Mouse (Mus musculus) gonadal fat pad, adult 2 months (tissue): ENCODE data around the gene March9. TPM values are rescaled to one million over a fixed set of nuclear protein-coding genes. Genes with fewer than 3 reads are reported as not detected.

Experiments
- DNase-seq: peaks from one replicate; pipeline ENCODE4 v3.0.0-alpha.2; 2012; ENCODE audit warnings: low read depth
- polyA plus RNA-seq: library from polyadenylated mRNA; depleted of rRNA; stranded (reverse); fragments of >200 nt; gene quantifications from 2 replicates; pipeline ENCODE4 v1.2.3, GENCODE M21; 2012; rRNA removed

March9 gene
- 6.1 and 8.9 TPM in 2 replicates for polyA plus RNA-seq

DNA sequence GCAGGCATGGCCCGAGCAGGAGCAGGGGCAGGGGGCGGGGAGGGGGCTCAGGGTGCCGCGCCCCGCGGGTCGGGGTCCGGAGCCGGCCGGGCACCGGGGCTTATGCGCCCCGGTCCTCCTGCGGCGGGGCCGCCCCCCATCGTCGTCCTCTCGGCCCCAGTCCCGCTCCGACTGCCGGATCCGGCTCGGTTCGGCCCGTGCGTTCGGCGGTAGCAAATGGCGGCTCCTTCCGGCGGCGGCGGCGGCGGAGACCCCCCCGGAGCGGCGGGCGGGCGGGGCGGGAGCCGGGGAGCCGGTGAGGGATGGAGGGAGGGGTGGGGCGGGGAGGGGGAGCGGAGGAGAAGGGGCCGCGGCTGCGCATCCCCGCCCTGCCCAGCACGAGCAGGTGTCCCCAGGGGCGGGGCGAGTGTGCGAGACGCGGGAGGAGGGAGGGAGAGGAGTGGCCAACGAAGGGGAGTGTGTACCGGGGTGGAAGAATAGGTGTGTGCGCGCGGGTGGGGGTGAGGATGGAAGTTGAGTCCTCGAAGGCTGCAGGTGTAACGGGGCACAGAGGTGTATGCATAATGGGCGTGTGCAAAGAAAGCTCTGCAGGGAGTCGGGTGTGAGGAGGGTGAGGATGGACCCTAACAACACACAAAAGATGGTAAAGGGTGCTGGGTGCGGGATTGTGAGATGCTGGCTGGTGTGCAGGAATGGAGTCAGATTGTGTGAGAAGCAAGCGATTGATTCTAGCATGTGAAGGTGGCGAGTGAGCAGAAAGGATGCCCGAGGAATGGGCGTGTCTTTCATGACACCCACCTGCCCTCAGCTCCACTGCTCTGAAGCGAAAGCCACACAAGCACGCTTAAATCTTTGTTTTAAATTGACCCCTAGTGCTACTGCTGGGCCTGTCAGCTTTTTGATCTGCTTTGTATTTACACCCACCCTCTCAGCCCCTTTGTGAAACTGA is at the start of gene March9:
Gene March9 (minus strand): TSS at position 217 of the 949 bp plus-strand sequence.
- DNase-seq: no peak

GRCm38 (mm10) chr10:127108262-127108583 is 48.2 kb upstream of the March9 start:
- no peak for DNase-seq

- DNase-seq: no peak
These were observed 47.7 kb upstream of the March9 start for GRCm38 (mm10) chr10:127107563-127108261.

DNA sequence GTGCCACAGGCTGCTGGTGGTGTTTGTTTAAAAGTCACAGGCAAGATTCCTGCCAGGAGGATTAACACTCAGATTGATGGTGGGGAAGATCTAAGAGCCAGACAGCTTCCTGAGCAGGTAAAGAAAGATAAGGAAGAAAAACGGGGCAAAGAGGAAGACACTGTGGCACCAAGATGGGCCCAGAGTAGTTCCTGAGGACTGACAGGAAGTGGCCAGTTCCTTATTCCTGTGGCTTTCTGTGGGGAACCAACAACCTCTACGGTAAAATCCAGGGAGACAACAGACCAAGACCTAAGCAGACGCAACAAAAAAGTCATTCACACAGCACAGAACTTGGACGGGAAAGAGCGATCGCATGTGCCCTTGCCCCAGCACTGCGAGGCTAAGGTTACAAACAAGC is 43.6 kb upstream of the March9 start:
- DNase-seq: no peak

DNA sequence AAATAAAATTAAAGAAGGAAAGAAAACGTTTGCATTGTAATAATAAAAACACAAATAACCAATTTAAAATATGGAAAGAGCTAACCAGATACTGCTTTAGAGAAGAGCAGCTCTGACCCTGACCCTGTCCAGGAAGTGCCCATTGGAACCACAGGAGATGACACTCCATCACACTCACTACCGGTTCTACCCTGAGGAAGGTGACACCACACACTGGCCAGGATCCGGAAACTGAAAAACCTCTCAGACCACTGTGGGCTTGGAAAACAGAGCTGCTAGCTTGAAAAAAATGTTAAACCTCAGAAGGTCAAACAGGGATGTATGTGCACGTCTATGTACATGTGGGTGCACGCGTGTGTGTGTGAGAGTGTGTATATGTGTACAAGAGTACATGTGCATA is 41.2 kb upstream of the March9 start:
- no peak for DNase-seq

GRCm38 (mm10) chr10:127100414-127100813 is 40.4 kb upstream of the March9 start:
- DNase-seq: no peak

DNA sequence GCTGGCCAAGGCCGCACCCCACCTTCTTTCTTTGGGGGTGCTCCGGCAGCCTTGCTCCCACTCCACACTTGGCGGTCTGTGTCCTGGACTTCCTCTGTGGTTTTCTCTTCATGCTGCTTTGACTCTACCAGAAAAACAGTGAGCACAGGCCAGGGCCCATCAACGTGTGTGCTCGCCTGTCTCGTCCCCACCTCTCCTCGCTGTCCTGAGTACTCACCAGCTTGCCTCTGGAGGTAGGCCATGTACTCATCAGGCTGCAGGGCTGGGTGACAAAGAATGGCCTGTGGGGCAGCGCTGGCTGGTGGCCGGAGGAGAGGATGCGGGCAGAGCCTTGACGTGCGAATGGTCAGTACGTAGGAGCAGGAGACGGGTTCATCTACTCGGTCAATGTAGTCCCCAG is 39.9 kb upstream of the March9 start:
- no peak for DNase-seq

GRCm38 (mm10) chr10:127099191-127099590 is 39.2 kb upstream of the March9 start:
- no peak for DNase-seq

DNA sequence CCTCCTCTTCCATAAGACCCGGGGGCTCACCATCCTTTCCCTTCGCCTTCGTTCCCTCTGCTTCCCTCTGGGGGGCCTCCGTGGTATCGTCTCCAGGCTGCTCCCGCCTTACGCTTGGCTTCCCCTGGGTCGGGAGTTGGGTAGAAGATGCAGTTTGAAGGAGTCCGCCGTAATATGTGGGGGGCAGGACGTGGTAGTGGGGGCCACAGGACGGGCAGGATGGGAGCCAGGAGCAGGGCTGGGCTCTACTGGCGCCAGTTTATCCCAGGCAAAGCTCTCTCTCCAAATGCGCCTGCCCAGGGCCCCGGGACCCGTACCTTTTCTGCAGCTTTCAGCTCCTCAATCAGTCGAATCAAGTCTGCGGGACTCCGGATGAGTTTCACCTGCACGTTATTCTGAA is 38.5 kb upstream of the March9 start:
- no peak for DNase-seq

- no peak for DNase-seq
These were observed 34.4 kb upstream of the March9 start for GRCm38 (mm10) chr10:127094382-127094802.

GRCm38 (mm10) chr10:127092742-127093141 is 32.8 kb upstream of the March9 start:
- no peak for DNase-seq

DNA sequence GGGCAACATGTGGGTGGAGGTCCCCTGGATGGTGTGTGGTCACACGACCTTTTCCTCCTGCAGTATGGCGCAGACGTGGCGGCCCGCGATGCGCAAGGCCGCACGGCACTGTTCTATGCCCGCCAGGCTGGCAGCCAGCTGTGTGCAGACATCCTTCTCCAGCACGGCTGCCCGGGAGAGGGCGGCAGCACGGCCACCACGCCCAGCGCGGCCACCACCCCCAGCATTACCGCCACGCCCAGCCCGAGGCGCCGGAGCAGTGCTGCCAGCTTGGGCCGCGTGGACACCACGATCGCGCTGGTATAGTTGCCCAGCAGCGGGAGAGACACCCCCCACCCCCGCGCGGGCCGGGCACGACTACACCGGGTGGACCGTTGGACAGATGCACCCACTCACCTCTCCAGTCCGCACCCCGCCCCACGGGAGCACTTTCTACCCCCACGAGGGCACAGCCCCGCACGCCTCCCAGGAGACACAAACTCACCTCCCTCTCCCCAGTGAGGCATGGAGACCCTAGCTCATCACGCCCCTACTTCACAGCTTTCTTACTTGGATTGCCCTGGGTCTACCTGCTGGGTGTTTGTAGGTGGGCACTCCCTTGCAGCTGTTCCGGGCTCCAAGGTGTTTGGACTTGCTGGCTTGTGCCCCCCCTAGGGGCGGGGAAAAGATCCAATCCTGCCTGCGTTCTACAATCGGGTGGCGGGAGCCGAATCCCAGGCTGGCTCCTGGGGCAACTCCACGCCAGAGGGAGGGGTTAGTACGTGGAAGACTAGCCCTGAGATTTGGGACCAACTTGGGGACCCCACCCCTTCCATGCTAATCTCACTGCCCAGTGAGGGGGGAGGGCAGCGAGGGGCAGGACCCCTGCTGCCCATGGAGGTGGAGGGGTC is 31.8 kb upstream of the March9 start:
- no peak for DNase-seq

GRCm38 (mm10) chr10:127090560-127091411 is 30.8 kb upstream of the March9 start:
- DNase-seq: no peak

DNA sequence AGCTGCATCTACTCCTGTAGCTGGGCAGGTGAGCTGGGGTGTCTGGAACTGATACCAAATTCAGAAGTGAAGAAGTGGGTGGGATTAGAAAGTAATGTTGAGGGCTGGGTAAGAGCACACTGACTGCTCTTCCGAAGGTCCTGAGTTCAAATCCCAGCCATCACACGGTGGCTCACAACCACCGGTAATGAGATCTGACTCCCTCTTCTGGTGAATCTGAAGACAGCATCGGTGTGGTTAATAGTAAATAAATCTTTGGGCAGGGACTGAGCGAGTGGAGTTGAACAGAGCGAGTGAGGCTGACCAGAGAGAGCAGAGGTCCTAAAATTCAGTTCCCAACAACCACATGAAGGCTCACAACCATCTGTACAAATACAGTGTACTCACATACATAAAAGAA is 25.6 kb upstream of the March9 start:
- no peak for DNase-seq

DNA sequence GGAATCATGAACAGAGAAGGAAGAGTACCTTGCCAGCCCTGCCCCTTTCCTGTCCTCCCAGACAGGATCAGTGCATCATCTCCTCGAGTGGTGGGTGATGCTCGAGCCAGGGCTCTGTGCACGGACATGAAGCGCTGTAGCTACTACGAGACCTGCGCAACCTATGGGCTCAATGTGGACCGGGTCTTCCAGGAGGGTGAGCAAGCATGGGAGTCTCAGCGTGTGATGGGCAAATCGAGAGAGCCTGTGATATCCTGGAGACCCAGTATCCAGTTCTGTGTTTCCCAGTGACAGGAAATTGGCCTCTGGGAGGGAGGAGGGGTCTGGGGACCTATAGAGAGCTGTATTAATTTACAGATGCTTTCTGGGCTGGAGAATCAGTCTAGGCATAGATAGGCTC is 25.1 kb upstream of the March9 start:
- DNase-seq: no peak

- no peak for DNase-seq
These were observed 23.9 kb upstream of the March9 start for GRCm38 (mm10) chr10:127083915-127084306.

DNA sequence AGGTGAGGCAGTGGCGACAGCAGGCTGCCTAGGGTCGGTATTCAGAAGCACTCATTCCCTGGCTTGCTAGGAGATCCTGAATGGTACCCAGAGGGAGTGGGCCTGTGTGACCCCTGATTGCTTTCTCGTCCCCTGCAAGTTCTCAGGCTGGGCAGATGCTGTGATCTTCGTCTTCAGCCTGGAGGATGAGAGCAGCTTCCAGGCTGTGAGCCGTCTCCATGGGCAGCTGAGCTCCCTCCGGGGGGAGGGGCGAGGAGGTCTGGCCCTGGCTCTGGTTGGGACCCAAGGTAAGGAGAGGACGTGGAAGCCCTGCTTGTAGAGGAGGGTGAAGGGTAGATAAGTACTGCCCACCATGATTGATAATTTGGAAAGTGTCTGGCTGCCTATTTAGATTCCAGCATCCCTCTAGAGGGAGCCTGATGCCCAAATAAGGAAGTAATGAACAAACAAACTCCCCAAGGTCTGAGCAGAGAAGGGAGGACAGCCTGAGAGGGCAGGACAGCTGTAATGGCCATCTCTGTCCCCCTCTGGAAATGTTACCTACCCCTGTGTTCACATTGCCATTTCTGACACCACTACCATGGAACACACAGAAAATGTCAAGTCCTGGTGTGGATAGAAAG is 23.4 kb upstream of the March9 start:
- no peak for DNase-seq

GRCm38 (mm10) chr10:127081996-127082620 is 22.1 kb upstream of the March9 start:
- no peak for DNase-seq

- DNase-seq: no peak
These were observed 21.2 kb upstream of the March9 start for GRCm38 (mm10) chr10:127080901-127081780.
